Comparison of ENCODE assay signal across 10 mouse cellular contexts in the genomic region with DNA sequence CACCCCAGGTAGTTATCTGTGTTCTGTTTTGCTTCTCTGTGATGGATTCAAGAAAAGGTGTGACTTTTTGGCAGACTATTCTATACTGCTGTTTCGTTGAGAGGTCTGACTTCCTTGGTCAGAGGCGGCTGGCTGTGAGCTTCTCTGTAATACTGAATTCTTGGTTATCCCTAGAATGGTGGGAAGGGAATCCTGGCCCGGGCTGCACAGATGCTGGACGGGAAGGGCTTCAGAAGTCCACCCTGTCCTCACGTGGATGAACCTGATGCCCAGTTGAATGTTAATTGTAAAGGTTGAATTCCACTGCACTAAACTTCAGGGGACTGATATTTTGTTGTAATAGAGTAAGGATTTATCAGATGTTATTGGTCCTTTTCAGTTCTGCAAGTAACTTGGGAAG. TPM values are rescaled to one million over a fixed set of nuclear protein-coding genes. Genes with fewer than 3 reads are reported as not detected.
DNase-seq lines count a peak whose midpoint lies in the region; ATAC-seq and TF ChIP-seq lines count a peak whose summit lies in the region.
"Had no signal": no experiment of that assay in that cellular context is flagged by ENCODE, and none has a peak within 500 bp of the region (broad histone marks: within the 10 kb centered on the region; RNA-seq: fewer than 3 reads in every experiment).

No protein-coding gene starts in this region.

- H3K27me3 ChIP-seq in heart, adult 2 months (ENCODE audit: control insufficient read depth, insufficient read depth, low read length), result no peaks in the 10 kb centered on the region
- H3K27me3 ChIP-seq in limb, embryonic 14.5 days (ENCODE audit: control insufficient read depth, insufficient read depth, low read length), result no peaks in the 10 kb centered on the region

- intact Hi-C loops in heart, adult 2 months (cut with DNase I), result loop anchor here (2.0 kb wide), 2 partner anchors 15 to 31 kb away; no protein-coding TSS in a partner anchor
- intact Hi-C loops in heart, postnatal 10 days (cut with DNase I), result loop anchor here (5.0 kb wide), 1 partner anchor 33 kb away; no protein-coding TSS in a partner anchor

- no peak for TF ChIP-seq CTCF in heart, adult 2 months (IDR thresholded peaks at IDR 0.05)
- no peak for TF ChIP-seq CTCF in brain, embryonic 14.5 days (IDR thresholded peaks at IDR 0.05; ENCODE audit: borderline replicate concordance, extremely low read depth, insufficient read depth, insufficient read length)

- no peak overlapping the region for H3K4me2 ChIP-seq in limb, embryonic 14.5 days (replicated peaks; ENCODE audit: low read depth, low read length, severe bottlenecking)

- H3K79me2 ChIP-seq in heart, adult 2 months (replicated peaks; ENCODE audit: control insufficient read depth, insufficient read depth, low read length), result peaks cover 7% of the 10 kb centered on the region

- 16% methylated on average over 5 of the region's 5 CpGs for WGBS in heart, adult 2 months
- 12% methylated on average over 5 of the region's 5 CpGs for WGBS in limb, embryonic 14.5 days

- TF ChIP-seq EP300 in heart, adult 2 months (IDR thresholded peaks at IDR 0.05; ENCODE audit: insufficient read depth, low read depth, low read length), result no peak

- peaks cover 41% of the 10 kb centered on the region for H3K36me3 ChIP-seq in heart, adult 2 months (ENCODE audit: control insufficient read depth, insufficient read depth, low read length)
- no peaks in the 10 kb centered on the region for H3K36me3 ChIP-seq in limb, embryonic 14.5 days (ENCODE audit: control insufficient read depth, insufficient read depth, low read length)

- H3K9me3 ChIP-seq in limb, embryonic 14.5 days (ENCODE audit: control insufficient read depth, low read length), result no peaks in the 10 kb centered on the region

- peak; percentile 44; the same call in 1 of the 2 replicates for ATAC-seq in limb, embryonic 14.5 days (ENCODE audit: low FRiP score, low read depth)
- ATAC-seq in CD4-positive, CD25-positive, alpha-beta regulatory T cell, adult 4 months, result no peak
- ATAC-seq: liver, postnatal 0 days had no signal

- peak overlapping the region; percentile 6 for H3K27ac ChIP-seq in heart, adult 2 months
- H3K27ac ChIP-seq in limb, embryonic 14.5 days (replicated peaks; ENCODE audit: low read depth, low read length), result no peak overlapping the region

- DNase-seq in heart, adult 2 months, result peak in 1 of 2 experiments; percentile 62
- DNase-seq in heart, adult 8-10 months (ENCODE audit: low spot score), result no peak
- DNase-seq in brain, embryonic 14.5 days (ENCODE audit: low read depth), result peak; percentile 65
- peak; percentile 47 to 54 for DNase-seq in heart, postnatal 10 days
- DNase-seq in limb, embryonic 14.5 days (ENCODE audit: low spot score), result no peak
- no peak for DNase-seq in T-cell, adult 2 months (ENCODE audit: low spot score)
- DNase-seq in right cerebral cortex, postnatal 14 days, result no peak
- DNase-seq: liver, postnatal 0 days; right cerebral cortex, postnatal 4 days had no signal

- no peak overlapping the region; the same call in 1 of the 2 replicates for H3K4me3 ChIP-seq in heart, adult 2 months
- no peak overlapping the region for H3K4me3 ChIP-seq in limb, embryonic 14.5 days (replicated peaks; ENCODE audit: low read length)

- no peak for TF ChIP-seq POLR2A in heart, adult 2 months (IDR thresholded peaks at IDR 0.05; ENCODE audit: insufficient read depth, low read depth, low read length)
- TF ChIP-seq POLR2A in brain, embryonic 14.5 days (IDR thresholded peaks at IDR 0.05; ENCODE audit: borderline replicate concordance, extremely low read depth, insufficient read depth, insufficient read length, poor library complexity, severe bottlenecking), result no peak
- no peak for TF ChIP-seq POLR2A in limb, embryonic 14.5 days (IDR thresholded peaks at IDR 0.05; ENCODE audit: borderline replicate concordance, extremely low read depth, insufficient read depth, insufficient read length)

- H3K9ac ChIP-seq in heart, adult 2 months (ENCODE audit: low read depth, low read length), result no peak overlapping the region; the same call in 1 of the 2 replicates
- no peak overlapping the region for H3K9ac ChIP-seq in limb, embryonic 14.5 days (ENCODE audit: low read depth, low read length, severe bottlenecking)
- H3K9ac ChIP-seq: liver, postnatal 0 days had no signal

- peaks cover 33% of the 10 kb centered on the region for H3K4me1 ChIP-seq in heart, adult 2 months (ENCODE audit: control insufficient read depth, insufficient read depth, low read length)
- H3K4me1 ChIP-seq in limb, embryonic 14.5 days (ENCODE audit: control insufficient read depth, insufficient read depth, low read length), result peaks cover 21% of the 10 kb centered on the region

RNA-seq across cellular contexts. Expression of a gene that starts 7.4 kb away (rescaled TPM):
- total RNA-seq in heart, adult 2 months (2021), result 10 to 100 TPM; 29.1 to 32.1 TPM
- 20.1 and 25.7 TPM in 2 replicates for polyA plus RNA-seq in heart, adult 2 months (2012; rRNA removed)
- 10 to 100 TPM; 24.3 to 30.2 (median 28.7) TPM for total RNA-seq in heart, adult 8-10 months (2022)
- 20.4 and 28.5 TPM in 2 replicates for polyA plus RNA-seq in brain, embryonic 14.5 days (2012; rRNA removed)
- total RNA-seq in heart, postnatal 10 days (2021), result 10 to 100 TPM; 27.6 to 28.4 TPM
- 25.5 and 34.7 TPM in 2 replicates for polyA plus RNA-seq in limb, embryonic 14.5 days (2012; rRNA removed)
- polyA plus RNA-seq in limb, embryonic 14.5 days (2014; fragmentation: Nextera tagmentation; extraction: Ambion mirVana), result 17.8 and 20.0 TPM in 2 replicates
- 10 to 100 TPM; 78.6 to 87.5 TPM for polyA plus RNA-seq in CD4-positive, CD25-positive, alpha-beta regulatory T cell, adult 4 months (2017; shearing (Covaris generic))

Comparison
In these comparisons a context has a peak if more than half of its experiments do, and no peak if none do; other contexts are left out.
1. DNase-seq: peak in brain, embryonic 14.5 days (single experiment) and heart, postnatal 10 days (2 of 2); none in heart, adult 8-10 months (single experiment), limb, embryonic 14.5 days (single experiment), T-cell, adult 2 months (single experiment) and right cerebral cortex, postnatal 14 days (single experiment).